Mouse (Mus musculus) testis, adult 2 months (tissue): ENCODE results near the gene Oas3.
"Not testable (repeated sequence)": the region's sequence is repeated elsewhere in the genome, so short reads cannot be mapped to it uniquely, and the experiment has no call there.

Experiments
- CTCF ChIP-seq: fragments of 200-500 bp; IDR thresholded peaks from 2 replicates; pipeline ENCODE4 v1.5.1; 2012; ENCODE audit warnings: low read depth, mild to moderate bottlenecking, inconsistent platforms, low read length, moderate library complexity; ENCODE audit not compliant: control insufficient read depth, insufficient read depth, insufficient replicate concordance
- POLR2A ChIP-seq: fragments of 200-500 bp; IDR thresholded peaks from 2 replicates; pipeline ENCODE4 v1.6.1; 2012; ENCODE audit warnings: low read depth, mild to moderate bottlenecking, inconsistent platforms, low read length, moderate library complexity; ENCODE audit not compliant: control insufficient read depth

DNA sequence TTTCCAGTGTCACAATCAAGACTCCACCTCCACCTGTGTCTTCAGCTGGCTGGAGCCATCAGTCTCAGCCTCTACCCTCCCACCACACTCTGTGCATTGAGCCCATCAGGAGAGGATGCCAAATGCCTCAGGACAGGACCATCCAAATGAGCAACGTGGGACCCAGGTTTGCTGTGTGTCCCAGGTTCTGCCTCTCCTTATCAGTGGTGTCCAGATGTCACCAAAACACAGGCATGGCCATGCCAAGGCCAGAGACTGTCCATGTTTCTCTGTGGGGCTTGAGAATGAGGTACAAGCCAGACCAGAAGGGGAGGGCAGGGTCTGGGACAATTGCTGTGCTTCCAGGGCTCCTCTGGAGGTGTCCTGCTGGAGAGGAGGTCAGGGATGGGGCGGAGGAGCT is 21.5 kb upstream of the Oas3 start:
- TF ChIP-seq CTCF, POLR2A: not testable (repeated sequence)
